9 mouse cellular contexts compared by ENCODE assay signal in genomic region chr11:95257930-95258329, GRCm38 (mm10). TPM values are rescaled to one million over a fixed set of nuclear protein-coding genes. Genes with fewer than 3 reads are reported as not detected.
DNase-seq lines count a peak whose midpoint lies in the region; ATAC-seq and TF ChIP-seq lines count a peak whose summit lies in the region.
"Had no signal": no experiment of that assay in that cellular context is flagged by ENCODE, and none has a peak within 500 bp of the region (broad histone marks: within the 10 kb centered on the region; RNA-seq: fewer than 3 reads in every experiment).

No protein-coding gene starts in this region.

- peaks cover 7% of the 10 kb centered on the region; the same call in 1 of the 2 replicates for H3K4me1 ChIP-seq in heart, embryonic 12.5 days (replicated peaks)
- no peaks in the 10 kb centered on the region; the same call in 1 of the 2 replicates for H3K4me1 ChIP-seq in heart, adult 2 months (ENCODE audit: control insufficient read depth, insufficient read depth, low read length)
- peaks cover 15% of the 10 kb centered on the region for H3K4me1 ChIP-seq in midbrain, embryonic 13.5 days (replicated peaks)
- H3K4me1 ChIP-seq in midbrain, embryonic 11.5 days (ENCODE audit: control insufficient read depth, insufficient read depth, low read length) = no peaks in the 10 kb centered on the region; the same call in 1 of the 2 replicates
- H3K4me1 ChIP-seq in hindbrain, embryonic 16.5 days (ENCODE audit: control insufficient read depth, insufficient read depth, low read depth, low read length) = peaks cover 16% of the 10 kb centered on the region
- H3K4me1 ChIP-seq in neural tube, embryonic 14.5 days (ENCODE audit: control insufficient read depth, insufficient read depth, low read length) = 0 out of 2 replicates have a peak, but pooled peaks cover 6% of the 10 kb centered on the region

- 0 out of 2 replicates have a peak, but pooled peaks cover 14% of the 10 kb centered on the region for H3K27me3 ChIP-seq in heart, embryonic 12.5 days (replicated peaks)
- H3K27me3 ChIP-seq in heart, adult 2 months (ENCODE audit: control insufficient read depth, insufficient read depth, low read length) = no peaks in the 10 kb centered on the region
- peaks cover 18% of the 10 kb centered on the region for H3K27me3 ChIP-seq in midbrain, embryonic 13.5 days
- no peaks in the 10 kb centered on the region; the same call in 1 of the 2 replicates for H3K27me3 ChIP-seq in midbrain, embryonic 11.5 days (ENCODE audit: control insufficient read depth, insufficient read depth, low read length)
- peaks cover 2% of the 10 kb centered on the region for H3K27me3 ChIP-seq in hindbrain, embryonic 16.5 days (replicated peaks; ENCODE audit: control insufficient read depth, insufficient read depth, low read length)
- no peaks in the 10 kb centered on the region for H3K27me3 ChIP-seq in neural tube, embryonic 14.5 days (ENCODE audit: control insufficient read depth, insufficient read depth, low read length)

- no peak for TF ChIP-seq EP300 in heart, adult 2 months (IDR thresholded peaks at IDR 0.05; ENCODE audit: insufficient read depth, low read depth, low read length)

- TF ChIP-seq POLR2A in heart, adult 2 months (IDR thresholded peaks at IDR 0.05; ENCODE audit: insufficient read depth, low read depth, low read length) = no peak

- H3K9me3 ChIP-seq in heart, embryonic 12.5 days (replicated peaks) = no peaks in the 10 kb centered on the region
- no peaks in the 10 kb centered on the region for H3K9me3 ChIP-seq in midbrain, embryonic 13.5 days
- H3K9me3 ChIP-seq in midbrain, embryonic 11.5 days (ENCODE audit: control insufficient read depth, low read length) = no peaks in the 10 kb centered on the region
- no peaks in the 10 kb centered on the region for H3K9me3 ChIP-seq in hindbrain, embryonic 16.5 days (ENCODE audit: control insufficient read depth, low read length)
- no peaks in the 10 kb centered on the region for H3K9me3 ChIP-seq in neural tube, embryonic 14.5 days (ENCODE audit: control insufficient read depth, low read length)

- no peak for DNase-seq in heart, adult 2 months
- DNase-seq in midbrain, embryonic 11.5 days (ENCODE audit: low spot score, missing footprints) = no peak
- no peak for DNase-seq in cerebellum, adult 11 months
- DNase-seq in urinary bladder, postnatal 14 days (ENCODE audit: low spot score) = no peak

- H3K27ac ChIP-seq in heart, embryonic 12.5 days (ENCODE audit: poor library complexity, severe bottlenecking) = no peak overlapping the region
- no peak overlapping the region for H3K27ac ChIP-seq in heart, adult 2 months
- H3K27ac ChIP-seq in midbrain, embryonic 13.5 days = no peak overlapping the region
- no peak overlapping the region for H3K27ac ChIP-seq in midbrain, embryonic 11.5 days (ENCODE audit: low read depth, low read length)
- no peak overlapping the region for H3K27ac ChIP-seq in hindbrain, embryonic 16.5 days (ENCODE audit: low read depth, low read length)
- H3K27ac ChIP-seq in neural tube, embryonic 14.5 days (ENCODE audit: low read depth, low read length) = no peak overlapping the region

- peak overlapping the region; percentile 89 for H3K4me2 ChIP-seq in heart, embryonic 12.5 days
- H3K4me2 ChIP-seq in midbrain, embryonic 13.5 days (replicated peaks) = peak overlapping the region; percentile 76
- H3K4me2 ChIP-seq in midbrain, embryonic 11.5 days = no peak overlapping the region
- peak overlapping the region; percentile 98; the same call in 1 of the 2 replicates for H3K4me2 ChIP-seq in hindbrain, embryonic 16.5 days (ENCODE audit: low read length)
- peak overlapping the region; percentile 86; the same call in 1 of the 2 replicates for H3K4me2 ChIP-seq in neural tube, embryonic 14.5 days (ENCODE audit: low read depth, low read length)

- intact Hi-C loops in heart, adult 2 months (cut with DNase I) = loop anchor here (1.0 to 5.0 kb wide), 3 partner anchors 127 to 263 kb away; partner anchors contain the start of genes Pdk2 and Slc35b1

- no peak for ATAC-seq in heart, embryonic 12.5 days (ENCODE audit: insufficient number of reproducible peaks, low FRiP score)
- no peak for ATAC-seq in midbrain, embryonic 13.5 days
- no peak for ATAC-seq in midbrain, embryonic 11.5 days (ENCODE audit: low FRiP score)
- no peak for ATAC-seq in hindbrain, embryonic 16.5 days
- no peak for ATAC-seq in neural tube, embryonic 14.5 days (ENCODE audit: low read depth)

- H3K79me2 ChIP-seq in heart, adult 2 months (replicated peaks; ENCODE audit: control insufficient read depth, insufficient read depth, low read length) = no peaks in the 10 kb centered on the region

- no peaks in the 10 kb centered on the region for H3K36me3 ChIP-seq in heart, embryonic 12.5 days
- no peaks in the 10 kb centered on the region for H3K36me3 ChIP-seq in heart, adult 2 months (ENCODE audit: control insufficient read depth, insufficient read depth, low read length)
- H3K36me3 ChIP-seq in midbrain, embryonic 13.5 days = no peaks in the 10 kb centered on the region
- H3K36me3 ChIP-seq in midbrain, embryonic 11.5 days (ENCODE audit: control insufficient read depth, insufficient read depth, low read length) = no peaks in the 10 kb centered on the region
- no peaks in the 10 kb centered on the region for H3K36me3 ChIP-seq in hindbrain, embryonic 16.5 days (ENCODE audit: control insufficient read depth, insufficient read depth, low read length)
- H3K36me3 ChIP-seq in neural tube, embryonic 14.5 days (ENCODE audit: control insufficient read depth, insufficient read depth, low read length) = no peaks in the 10 kb centered on the region

- WGBS in heart, embryonic 12.5 days = 43% methylated on average over 4 of the region's 4 CpGs
- 36% methylated on average over 4 of the region's 4 CpGs for WGBS in heart, adult 2 months
- 68% methylated on average over 4 of the region's 4 CpGs for WGBS in midbrain, embryonic 13.5 days
- 58% methylated on average over 4 of the region's 4 CpGs for WGBS in midbrain, embryonic 11.5 days
- WGBS in hindbrain, embryonic 16.5 days = 61% methylated on average over 4 of the region's 4 CpGs
- 62% methylated on average over 4 of the region's 4 CpGs for WGBS in neural tube, embryonic 14.5 days

- no peak overlapping the region for H3K9ac ChIP-seq in heart, embryonic 12.5 days
- no peak overlapping the region for H3K9ac ChIP-seq in heart, adult 2 months (ENCODE audit: low read depth, low read length)
- no peak overlapping the region for H3K9ac ChIP-seq in midbrain, embryonic 13.5 days (replicated peaks)
- no peak overlapping the region for H3K9ac ChIP-seq in midbrain, embryonic 11.5 days (ENCODE audit: low read length)
- H3K9ac ChIP-seq in hindbrain, embryonic 16.5 days (ENCODE audit: low read depth, low read length) = 0 out of 2 replicates have a peak overlapping the region, but pooled peaks have one; percentile 11
- H3K9ac ChIP-seq in neural tube, embryonic 14.5 days (replicated peaks; ENCODE audit: low read depth, low read length) = no peak overlapping the region

- TF ChIP-seq CTCF in heart, adult 2 months (IDR thresholded peaks at IDR 0.05) = no peak

- no peak overlapping the region; the same call in 1 of the 2 replicates for H3K4me3 ChIP-seq in heart, embryonic 12.5 days
- H3K4me3 ChIP-seq in heart, adult 2 months = no peak overlapping the region
- H3K4me3 ChIP-seq in midbrain, embryonic 13.5 days (replicated peaks) = no peak overlapping the region
- no peak overlapping the region for H3K4me3 ChIP-seq in midbrain, embryonic 11.5 days (ENCODE audit: low read depth, low read length)
- no peak overlapping the region for H3K4me3 ChIP-seq in hindbrain, embryonic 16.5 days (ENCODE audit: low read length)
- no peak overlapping the region for H3K4me3 ChIP-seq in neural tube, embryonic 14.5 days (ENCODE audit: low read depth, low read length)

RNA-seq across cellular contexts. Expression of gene Tac4, which starts 3.4 kb away (rescaled TPM):
- polyA plus RNA-seq in heart, embryonic 12.5 days (2016; fragmentation: Nextera tagmentation; extraction: Ambion mirVana) = not detected in 2 replicates
- not detected for total RNA-seq in heart, adult 2 months (2021)
- 0.12 TPM in 1 of 2 replicates, not detected in the other for polyA plus RNA-seq in heart, adult 2 months (2012; rRNA removed)
- not detected in 2 replicates for polyA plus RNA-seq in midbrain, embryonic 13.5 days (2015; fragmentation: Nextera tagmentation; extraction: Ambion mirVana)
- not detected in 2 replicates for polyA plus RNA-seq in midbrain, embryonic 11.5 days (2014; fragmentation: Nextera tagmentation; extraction: Ambion mirVana)
- polyA plus RNA-seq in hindbrain, embryonic 16.5 days (2015; fragmentation: Nextera tagmentation; extraction: Ambion mirVana) = not detected in 2 replicates
- polyA plus RNA-seq in neural tube, embryonic 14.5 days (2014; fragmentation: Nextera tagmentation; extraction: Ambion mirVana) = 0.21 and 0.22 TPM in 2 replicates
- total RNA-seq: gastrocnemius, postnatal 10 days had no signal

RNA-seq across cellular contexts. Expression of gene Kat7, which starts 52.1 kb away (rescaled TPM):
- polyA plus RNA-seq in heart, embryonic 12.5 days (2016; fragmentation: Nextera tagmentation; extraction: Ambion mirVana) = 56.0 and 58.3 TPM in 2 replicates
- 10 to 100 TPM; 25.9 to 28.6 TPM for total RNA-seq in heart, adult 2 months (2021)
- polyA plus RNA-seq in heart, adult 2 months (2012; rRNA removed) = 19.8 and 31.4 TPM in 2 replicates
- 63.8 and 66.1 TPM in 2 replicates for polyA plus RNA-seq in midbrain, embryonic 13.5 days (2015; fragmentation: Nextera tagmentation; extraction: Ambion mirVana)
- 75.8 and 80.9 TPM in 2 replicates for polyA plus RNA-seq in midbrain, embryonic 11.5 days (2014; fragmentation: Nextera tagmentation; extraction: Ambion mirVana)
- 61.5 and 67.2 TPM in 2 replicates for polyA plus RNA-seq in hindbrain, embryonic 16.5 days (2015; fragmentation: Nextera tagmentation; extraction: Ambion mirVana)
- polyA plus RNA-seq in neural tube, embryonic 14.5 days (2014; fragmentation: Nextera tagmentation; extraction: Ambion mirVana) = 55.5 and 65.3 TPM in 2 replicates
